In the genomic region with DNA sequence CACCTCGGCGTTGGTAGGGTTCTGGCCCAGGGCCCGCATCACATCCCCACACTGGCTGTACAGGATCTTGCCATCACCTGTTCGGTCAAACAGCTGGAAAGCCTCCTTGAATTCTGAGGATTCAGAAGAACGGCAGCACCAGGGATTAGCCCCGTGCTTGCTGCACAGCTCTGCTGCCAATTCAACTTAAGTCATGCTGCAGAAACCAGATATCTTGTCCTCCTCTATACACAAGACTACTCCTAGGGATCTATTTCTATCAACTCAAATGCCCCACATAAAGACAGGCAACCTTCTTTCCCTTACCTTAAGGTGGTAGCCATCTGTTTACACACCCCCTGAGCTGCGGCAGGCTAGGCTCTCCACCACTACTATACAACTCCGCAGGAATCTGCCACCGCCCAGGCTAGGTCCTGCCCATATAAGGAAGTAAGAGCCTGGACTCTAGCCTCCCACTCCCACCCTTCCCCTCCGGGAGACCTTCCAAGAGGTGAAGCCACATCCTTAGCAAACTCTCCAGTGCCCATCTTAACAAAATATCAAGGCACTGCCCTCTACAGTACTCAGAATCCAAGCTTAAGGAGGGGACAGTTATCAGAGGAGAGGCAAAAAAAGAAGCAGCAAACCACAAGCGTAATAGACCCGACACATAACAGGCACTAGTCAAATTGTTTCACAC, we compare ENCODE assay signal across 8 mouse cellular contexts. TPM values are rescaled to one million over a fixed set of nuclear protein-coding genes. Genes with fewer than 3 reads are reported as not detected.
DNase-seq lines count a peak whose midpoint lies in the region; ATAC-seq and TF ChIP-seq lines count a peak whose summit lies in the region.

No protein-coding gene starts in this region.

- peak; percentile 54 for DNase-seq in CD4-positive, CD25-positive, alpha-beta regulatory T cell, adult 2 months (ENCODE audit: low read depth, low spot score)
- DNase-seq in T-cell, adult 2 months (ENCODE audit: low spot score), result peak; percentile 35
- peak; percentile 61 for DNase-seq in embryo, embryonic 9.5 days (ENCODE audit: extremely low spot score)
- peak; percentile 82 to 83 for DNase-seq in heart, adult 9 months (ENCODE audit: low spot score in 2 of 2)
- peak; percentile 70 to 75 for DNase-seq in kidney, adult 8-10 months
- DNase-seq in liver, postnatal 0 days, result peak; percentile 62

- WGBS in liver, postnatal 0 days (ENCODE audit: insufficient replicate concordance), result 23% methylated on average over 12 of the region's 12 CpGs
- WGBS in neural tube, embryonic 14.5 days, result 30% methylated on average over 12 of the region's 12 CpGs

- H3K27ac ChIP-seq in liver, postnatal 0 days (ENCODE audit: low read depth), result peak overlapping the region; percentile 98
- H3K27ac ChIP-seq in neural tube, embryonic 14.5 days (ENCODE audit: low read depth, low read length), result peak overlapping the region; percentile 83

- H3K4me2 ChIP-seq in liver, postnatal 0 days (ENCODE audit: low read depth, low read length), result peak overlapping the region; percentile 93
- peak overlapping the region; percentile 82 for H3K4me2 ChIP-seq in neural tube, embryonic 14.5 days (ENCODE audit: low read depth, low read length)

- H3K9me3 ChIP-seq in liver, postnatal 0 days (ENCODE audit: low read length), result no peaks in the 10 kb centered on the region
- no peaks in the 10 kb centered on the region for H3K9me3 ChIP-seq in neural tube, embryonic 14.5 days (ENCODE audit: control insufficient read depth, low read length)

- H3K36me3 ChIP-seq in liver, postnatal 0 days (replicated peaks; ENCODE audit: insufficient read depth, low read length), result peaks cover 41% of the 10 kb centered on the region
- peaks cover 38% of the 10 kb centered on the region for H3K36me3 ChIP-seq in neural tube, embryonic 14.5 days (ENCODE audit: control insufficient read depth, insufficient read depth, low read length)

- peak; percentile 16 for ATAC-seq in liver, postnatal 0 days
- ATAC-seq in neural tube, embryonic 14.5 days (ENCODE audit: low read depth), result peak; percentile 24; the same call in 1 of the 2 replicates
- ATAC-seq in monocyte, adult 5-6 weeks (replicated peaks; ENCODE audit: insufficient number of reproducible peaks, low FRiP score, low TSS enrichment, poor library complexity, severe bottlenecking), result no peak

- TF ChIP-seq CTCF in liver, postnatal 0 days (IDR thresholded peaks at IDR 0.05; ENCODE audit: low read depth), result no peak

- TF ChIP-seq EP300 in liver, postnatal 0 days (IDR thresholded peaks at IDR 0.05; ENCODE audit: low read depth), result no peak

- peak overlapping the region; percentile 91 for H3K9ac ChIP-seq in liver, postnatal 0 days (replicated peaks)
- H3K9ac ChIP-seq in neural tube, embryonic 14.5 days (replicated peaks; ENCODE audit: low read depth, low read length), result peak overlapping the region; percentile 78

- peak overlapping the region; percentile 89 for H3K4me3 ChIP-seq in liver, postnatal 0 days (ENCODE audit: low read depth, low read length)
- peak overlapping the region; percentile 78 for H3K4me3 ChIP-seq in neural tube, embryonic 14.5 days (ENCODE audit: low read depth, low read length)

- H3K27me3 ChIP-seq in liver, postnatal 0 days (ENCODE audit: insufficient read depth, low read length), result no peaks in the 10 kb centered on the region
- no peaks in the 10 kb centered on the region for H3K27me3 ChIP-seq in neural tube, embryonic 14.5 days (ENCODE audit: control insufficient read depth, insufficient read depth, low read length)

- H3K4me1 ChIP-seq in liver, postnatal 0 days (ENCODE audit: insufficient read depth), result peaks cover 23% of the 10 kb centered on the region
- H3K4me1 ChIP-seq in neural tube, embryonic 14.5 days (ENCODE audit: control insufficient read depth, insufficient read depth, low read length), result peaks cover 24% of the 10 kb centered on the region

RNA-seq across cellular contexts. Expression of a gene that starts 1.2 kb away (rescaled TPM):
- polyA plus RNA-seq in liver, postnatal 0 days (2015; fragmentation: Nextera tagmentation; extraction: Ambion mirVana), result 437 and 442 TPM in 2 replicates
- 831 and 835 TPM in 2 replicates for polyA plus RNA-seq in neural tube, embryonic 14.5 days (2014; fragmentation: Nextera tagmentation; extraction: Ambion mirVana)
- 2,131 to 2,768 TPM (median 2,315 TPM) in 3 replicates for total RNA-seq in monocyte, adult 5-6 weeks (2017)

RNA-seq across cellular contexts. Expression of a gene that starts 5.7 kb away (rescaled TPM):
- 1.5 and 1.7 TPM in 2 replicates for polyA plus RNA-seq in liver, postnatal 0 days (2015; fragmentation: Nextera tagmentation; extraction: Ambion mirVana)
- polyA plus RNA-seq in neural tube, embryonic 14.5 days (2014; fragmentation: Nextera tagmentation; extraction: Ambion mirVana), result 6.4 and 8.9 TPM in 2 replicates
- not detected in 3 replicates for total RNA-seq in monocyte, adult 5-6 weeks (2017)

RNA-seq across cellular contexts. Expression of a gene that starts 32.9 kb away (rescaled TPM):
- polyA plus RNA-seq in liver, postnatal 0 days (2015; fragmentation: Nextera tagmentation; extraction: Ambion mirVana), result 6.6 and 7.6 TPM in 2 replicates
- polyA plus RNA-seq in neural tube, embryonic 14.5 days (2014; fragmentation: Nextera tagmentation; extraction: Ambion mirVana), result 10.0 and 25.9 TPM in 2 replicates
- 135 to 345 TPM (median 157 TPM) in 3 replicates for total RNA-seq in monocyte, adult 5-6 weeks (2017)

RNA-seq across cellular contexts. Expression of a gene that starts 33.7 kb away (rescaled TPM):
- polyA plus RNA-seq in liver, postnatal 0 days (2015; fragmentation: Nextera tagmentation; extraction: Ambion mirVana), result 13.4 and 14.7 TPM in 2 replicates
- polyA plus RNA-seq in neural tube, embryonic 14.5 days (2014; fragmentation: Nextera tagmentation; extraction: Ambion mirVana), result 179 and 205 TPM in 2 replicates
- 53.3 to 103 TPM (median 61.2 TPM) in 3 replicates for total RNA-seq in monocyte, adult 5-6 weeks (2017)

RNA-seq across cellular contexts. Expression of a gene that starts 54.8 kb away (rescaled TPM):
- 5.0 and 5.4 TPM in 2 replicates for polyA plus RNA-seq in liver, postnatal 0 days (2015; fragmentation: Nextera tagmentation; extraction: Ambion mirVana)
- 11.7 and 18.1 TPM in 2 replicates for polyA plus RNA-seq in neural tube, embryonic 14.5 days (2014; fragmentation: Nextera tagmentation; extraction: Ambion mirVana)
- total RNA-seq in monocyte, adult 5-6 weeks (2017), result 16.1 to 26.5 TPM (median 19.1 TPM) in 3 replicates
